Mouse (Mus musculus): ENCODE results near the gene Rps25. TPM values are rescaled to one million over a fixed set of nuclear protein-coding genes. Genes with fewer than 3 reads are reported as not detected.
A peak's percentile ranks its signal among the peaks of the same experiment; 100 is the strongest.
"Not testable (repeated sequence)": the region's sequence is repeated elsewhere in the genome, so short reads cannot be mapped to it uniquely, and the experiment has no call there.

Gene Rps25
- polyA plus RNA-seq, 1 experiment from 2014 or later = 742 TPM

DNA sequence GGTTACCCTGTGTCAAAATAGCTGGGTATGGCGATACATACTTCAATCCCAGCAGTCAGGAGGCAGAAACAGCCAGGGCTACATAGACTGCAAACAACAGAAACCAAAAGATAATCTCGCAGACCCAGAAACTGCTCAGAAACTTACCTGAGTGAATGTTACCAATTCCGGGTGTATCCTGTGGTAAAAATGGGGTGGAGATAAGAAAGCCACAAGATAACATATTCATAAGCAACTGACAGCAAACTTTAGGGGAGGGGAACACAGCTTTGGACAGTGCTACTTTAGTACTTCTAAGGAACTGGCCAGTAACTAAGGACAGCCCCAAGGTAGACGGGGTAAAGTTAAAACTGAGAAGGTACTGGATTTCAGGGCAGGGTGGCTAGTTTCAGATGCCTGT, 5.4 kb downstream of the Rps25 start:
- Histone ChIP-seq H3K36me3 (ENCODE audit: control insufficient read depth, insufficient read depth, low read length) (peaks cover 42% of the 10 kb centered on the region), H3K4me2 (ENCODE audit: low read length) (no peak overlapping the region), H3K27me3 (replicated peaks; ENCODE audit: control insufficient read depth, insufficient read depth, low read length) (no peaks in the 10 kb centered on the region), H3K4me3 (ENCODE audit: low read length) (no peak overlapping the region), H3K9ac (ENCODE audit: low read depth, low read length) (no peak overlapping the region), H3K9me3 (ENCODE audit: control insufficient read depth, low read length) (no peaks in the 10 kb centered on the region), H3K27ac (ENCODE audit: low read depth, low read length) (no peak overlapping the region), H3K4me1 (ENCODE audit: control insufficient read depth, insufficient read depth, low read depth, low read length) (peaks cover 10% of the 10 kb centered on the region)
- WGBS = 82% methylated on average over 4 of the region's 4 CpGs
- no peak for ATAC-seq

DNA sequence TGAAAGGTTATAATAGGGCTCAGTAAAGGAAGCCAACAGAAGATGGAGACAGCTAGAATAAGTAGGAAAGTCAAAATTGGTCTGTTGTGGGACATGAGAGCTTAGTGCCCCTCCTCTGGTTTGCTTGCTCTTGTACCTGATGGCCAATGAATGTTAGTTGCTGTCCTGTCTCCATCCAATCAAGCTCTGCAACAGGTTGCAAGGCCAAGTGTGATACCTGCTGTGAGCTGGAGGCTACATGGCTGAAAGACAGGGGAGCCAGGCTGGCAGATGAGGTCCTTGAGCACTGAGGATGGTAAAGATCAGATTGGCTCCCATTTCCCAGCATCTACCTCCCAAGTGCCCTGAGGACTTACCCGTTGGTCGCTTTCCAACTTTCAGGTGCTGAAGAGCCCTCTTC, 5.8 kb downstream of the Rps25 start:
- 84% methylated on average over 2 of the region's 2 CpGs for WGBS
- Histone ChIP-seq H3K36me3 (ENCODE audit: control insufficient read depth, insufficient read depth, low read length) (peaks cover 42% of the 10 kb centered on the region), H3K4me3 (ENCODE audit: low read length) (no peak overlapping the region), H3K4me2 (ENCODE audit: low read length) (no peak overlapping the region), H3K9me3 (ENCODE audit: control insufficient read depth, low read length) (no peaks in the 10 kb centered on the region), H3K9ac (ENCODE audit: low read depth, low read length) (no peak overlapping the region), H3K27me3 (replicated peaks; ENCODE audit: control insufficient read depth, insufficient read depth, low read length) (no peaks in the 10 kb centered on the region), H3K4me1 (ENCODE audit: control insufficient read depth, insufficient read depth, low read depth, low read length) (peaks cover 11% of the 10 kb centered on the region), H3K27ac (ENCODE audit: low read depth, low read length) (no peak overlapping the region)
- ATAC-seq = no peak

DNA sequence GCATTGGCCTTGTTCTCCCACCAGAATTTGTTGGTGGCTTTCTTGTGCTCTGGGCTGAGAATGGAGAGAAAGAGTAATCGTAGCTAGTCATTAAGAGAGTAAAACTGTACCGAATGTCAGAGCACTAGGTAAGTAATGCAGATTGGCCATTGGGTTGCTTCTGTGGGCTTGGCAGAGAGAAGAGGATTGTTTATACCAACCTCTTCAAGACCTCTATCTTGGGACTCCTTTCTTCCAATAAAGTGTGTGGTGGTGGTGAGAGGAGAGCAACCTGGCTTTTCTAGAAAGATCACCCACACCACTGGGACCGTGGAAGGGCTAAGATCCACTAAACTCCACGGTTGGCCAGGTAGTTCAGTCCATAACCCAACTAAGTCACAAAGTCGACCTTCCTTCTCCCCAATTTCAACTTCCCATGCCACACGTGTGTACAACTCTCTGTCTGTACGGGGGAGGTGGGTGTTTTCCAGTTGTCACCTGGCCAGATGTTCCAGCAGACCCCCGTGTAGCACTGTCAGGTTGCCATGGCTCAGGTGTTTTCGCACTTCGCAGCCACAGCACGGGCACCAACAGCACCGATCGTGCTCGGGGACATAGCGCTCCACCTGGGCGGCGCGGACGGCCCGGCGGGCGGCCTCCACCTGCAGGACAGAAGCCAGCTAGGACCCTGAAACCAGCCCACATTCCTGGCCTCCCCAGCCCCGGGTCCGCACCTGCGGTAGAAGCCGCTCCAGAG, 10.4 kb downstream of the Rps25 start:
- H3K27ac ChIP-seq (ENCODE audit: low read depth, low read length) = peak overlapping the region; percentile 84
- no peaks in the 10 kb centered on the region for H3K27me3 ChIP-seq (replicated peaks; ENCODE audit: control insufficient read depth, insufficient read depth, low read length)
- peak overlapping the region; percentile 89 for H3K4me3 ChIP-seq (ENCODE audit: low read length)
- WGBS = 7% methylated on average over 26 of the region's 26 CpGs
- H3K4me1 ChIP-seq (ENCODE audit: control insufficient read depth, insufficient read depth, low read depth, low read length) = peaks cover 9% of the 10 kb centered on the region
- H3K9me3 ChIP-seq (ENCODE audit: control insufficient read depth, low read length) = no peaks in the 10 kb centered on the region
- peak overlapping the region; percentile 74 for H3K4me2 ChIP-seq (ENCODE audit: low read length)
- peak overlapping the region; percentile 92 for H3K9ac ChIP-seq (ENCODE audit: low read depth, low read length)
- peaks cover 16% of the 10 kb centered on the region for H3K36me3 ChIP-seq (ENCODE audit: control insufficient read depth, insufficient read depth, low read length)
- no peak; the same call in 1 of the 2 replicates for ATAC-seq

DNA sequence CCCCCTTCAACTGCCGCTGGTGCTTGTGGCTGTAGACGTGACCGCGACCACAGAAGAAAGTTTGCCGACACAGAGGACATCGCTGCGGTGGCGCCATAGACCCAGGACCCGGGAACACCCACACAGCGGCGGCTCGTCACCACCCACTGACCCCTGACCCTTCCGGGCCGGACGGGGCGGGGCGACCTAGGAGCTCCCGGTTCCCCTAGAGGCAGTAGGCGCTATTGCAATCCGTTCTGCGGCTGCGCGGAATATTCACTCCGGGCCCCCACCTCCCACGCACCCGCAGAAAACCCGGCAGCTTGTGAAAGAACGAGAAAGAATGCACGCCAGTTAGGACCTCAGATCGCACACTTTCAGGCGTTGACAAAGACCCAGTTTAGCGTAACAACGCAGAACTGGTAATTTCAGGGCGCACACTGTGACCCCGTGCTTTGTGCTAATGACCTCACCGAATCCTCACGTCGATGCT, 11.0 kb downstream of the Rps25 start:
- Histone ChIP-seq H3K4me3 (ENCODE audit: low read length) (peak overlapping the region; percentile 89), H3K9me3 (ENCODE audit: control insufficient read depth, low read length) (no peaks in the 10 kb centered on the region), H3K27ac (ENCODE audit: low read depth, low read length) (peak overlapping the region; percentile 84), H3K9ac (ENCODE audit: low read depth, low read length) (peak overlapping the region; percentile 92), H3K4me1 (ENCODE audit: control insufficient read depth, insufficient read depth, low read depth, low read length) (peaks cover 9% of the 10 kb centered on the region), H3K36me3 (ENCODE audit: control insufficient read depth, insufficient read depth, low read length) (peaks cover 10% of the 10 kb centered on the region), H3K4me2 (ENCODE audit: low read length) (peak overlapping the region; percentile 74), H3K27me3 (replicated peaks; ENCODE audit: control insufficient read depth, insufficient read depth, low read length) (no peaks in the 10 kb centered on the region)
- ATAC-seq = peak; percentile 89
- WGBS = under 1% methylated on average over 38 of the region's 38 CpGs

DNA sequence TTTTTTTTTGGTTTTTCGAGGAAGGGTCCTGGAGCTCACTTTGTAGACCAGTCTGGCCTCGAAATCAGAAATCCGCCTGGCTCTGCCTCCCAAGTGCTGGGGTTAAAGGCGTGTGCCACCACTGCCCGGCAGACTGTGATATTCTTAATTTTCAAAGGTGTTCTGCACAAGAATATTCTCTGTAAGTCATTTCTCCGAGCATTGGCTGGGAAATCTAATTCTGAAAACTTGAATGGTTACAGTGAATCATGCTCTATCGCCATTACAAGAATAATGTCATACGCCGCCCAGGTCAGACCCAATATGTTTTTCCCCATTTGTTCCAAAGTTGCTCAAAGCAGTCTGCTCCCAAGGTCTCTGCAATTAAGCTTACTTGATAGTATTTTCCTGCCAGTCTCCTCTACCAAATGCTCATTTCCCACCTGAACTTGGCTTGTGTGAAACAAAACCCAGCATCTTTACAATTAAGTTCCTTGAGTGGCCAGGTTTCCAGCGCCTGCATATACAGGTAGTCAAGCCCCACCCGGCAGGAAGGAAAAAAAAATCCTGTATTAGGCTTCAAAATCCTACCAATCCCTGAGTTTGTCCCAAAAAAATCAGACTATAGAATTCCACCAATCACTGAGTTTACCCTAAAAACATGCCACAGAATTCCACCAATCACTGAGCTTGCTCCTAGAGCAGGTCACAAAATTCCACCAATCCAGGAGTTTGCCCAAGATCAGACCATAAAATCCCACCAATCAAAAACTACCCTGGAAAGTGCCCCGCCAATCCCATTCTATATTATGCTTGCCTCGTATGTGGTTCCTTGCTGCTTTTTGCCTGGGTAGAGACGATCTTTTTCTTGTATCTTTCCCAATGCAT, 11.8 kb downstream of the Rps25 start, which contains the start of gene Ccdc84:
TSS of gene Ccdc84 (minus strand) at position 51 of the 867 bp plus-strand sequence.
- 77% methylated on average over 14 of the region's 14 CpGs for WGBS
- no peak for ATAC-seq

DNA sequence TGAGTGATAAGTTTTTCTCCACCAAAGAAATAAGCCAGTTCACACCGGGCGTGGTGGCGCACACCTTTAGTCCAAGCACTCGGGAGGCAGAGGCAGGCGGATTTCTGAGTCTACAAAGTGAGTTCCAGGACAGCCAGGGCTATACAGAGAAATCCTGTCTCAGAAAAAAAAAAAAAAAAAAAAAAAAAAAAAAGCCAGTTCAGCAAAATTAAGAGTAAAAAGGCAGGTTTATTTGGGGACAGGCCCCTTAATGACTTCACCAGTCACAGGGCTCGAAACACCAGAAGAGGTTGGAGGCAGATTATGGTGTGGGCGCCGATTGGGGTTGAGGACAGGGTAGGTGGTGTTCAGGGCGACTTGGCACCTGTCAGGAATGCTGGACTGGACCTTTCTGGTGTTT, 12.8 kb downstream of the Rps25 start:
- ATAC-seq; H3K9ac ChIP-seq (ENCODE audit: low read depth, low read length); H3K27me3 ChIP-seq (replicated peaks; ENCODE audit: control insufficient read depth, insufficient read depth, low read length); H3K9me3 ChIP-seq (ENCODE audit: control insufficient read depth, low read length); H3K4me1 ChIP-seq (ENCODE audit: control insufficient read depth, insufficient read depth, low read depth, low read length); H3K27ac ChIP-seq (ENCODE audit: low read depth, low read length); H3K4me2 ChIP-seq (ENCODE audit: low read length); H3K4me3 ChIP-seq (ENCODE audit: low read length); H3K36me3 ChIP-seq (ENCODE audit: control insufficient read depth, insufficient read depth, low read length): not testable (repeated sequence)
- 96% methylated on average over 9 of the region's 9 CpGs for WGBS

More for the DNA sequence above, 11.8 kb downstream of the Rps25 start, which contains the start of gene Ccdc84:
- Histone ChIP-seq H3K36me3 (ENCODE audit: control insufficient read depth, insufficient read depth, low read length) (peaks cover 6% of the 10 kb centered on the region; the same call in 1 of the 2 replicates), H3K4me2 (ENCODE audit: low read length) (peak within 1 kb of the TSS; percentile 74), H3K27me3 (replicated peaks; ENCODE audit: control insufficient read depth, insufficient read depth, low read length) (no peaks in the 10 kb centered on the region), H3K4me1 (ENCODE audit: control insufficient read depth, insufficient read depth, low read depth, low read length) (peaks cover 9% of the 10 kb centered on the region), H3K9ac (ENCODE audit: low read depth, low read length) (peak within 1 kb of the TSS; percentile 92), H3K27ac (ENCODE audit: low read depth, low read length) (peak within 1 kb of the TSS; percentile 84), H3K4me3 (ENCODE audit: low read length) (peak within 1 kb of the TSS; percentile 89), H3K9me3 (ENCODE audit: control insufficient read depth, low read length) (no peaks in the 10 kb centered on the region)

DNA sequence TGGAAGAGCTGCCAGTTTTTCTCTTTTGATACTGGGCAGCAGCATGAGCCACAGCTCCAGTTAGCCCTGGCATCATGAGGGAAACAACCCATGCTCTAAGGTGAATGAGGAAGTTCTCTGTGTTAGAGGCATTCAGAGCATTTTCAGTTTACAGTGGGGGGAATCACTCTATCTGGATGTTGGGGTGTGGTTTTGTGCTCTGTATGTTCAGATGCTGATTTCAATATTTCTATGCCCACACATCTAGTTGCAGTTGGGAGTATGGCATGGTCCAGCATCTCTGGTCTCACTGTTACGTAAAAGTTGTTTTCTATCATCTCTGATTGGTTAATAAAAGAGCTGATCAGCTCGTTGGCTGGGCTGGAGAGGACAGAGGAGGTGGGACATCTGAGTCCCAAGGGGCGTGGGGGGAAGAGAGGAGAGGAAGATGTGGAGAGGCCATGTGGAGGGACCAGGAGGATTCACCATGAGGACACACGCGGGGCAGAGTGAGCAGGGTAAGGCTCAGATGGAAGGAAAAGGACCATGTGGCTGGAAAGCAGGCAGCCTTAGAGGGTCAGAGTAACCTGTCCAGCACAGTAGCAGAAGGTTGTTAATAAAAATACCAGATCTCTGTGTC, 13.4 kb downstream of the Rps25 start:
- Histone ChIP-seq H3K4me1 (ENCODE audit: control insufficient read depth, insufficient read depth, low read depth, low read length) (peaks cover 9% of the 10 kb centered on the region), H3K4me2 (ENCODE audit: low read length) (no peak overlapping the region), H3K36me3 (ENCODE audit: control insufficient read depth, insufficient read depth, low read length) (no peaks in the 10 kb centered on the region), H3K4me3 (ENCODE audit: low read length) (no peak overlapping the region), H3K9ac (ENCODE audit: low read depth, low read length) (no peak overlapping the region), H3K27ac (ENCODE audit: low read depth, low read length) (no peak overlapping the region), H3K9me3 (ENCODE audit: control insufficient read depth, low read length) (no peaks in the 10 kb centered on the region), H3K27me3 (replicated peaks; ENCODE audit: control insufficient read depth, insufficient read depth, low read length) (no peaks in the 10 kb centered on the region)
- WGBS = 76% methylated on average over 5 of the region's 5 CpGs
- no peak for ATAC-seq

DNA sequence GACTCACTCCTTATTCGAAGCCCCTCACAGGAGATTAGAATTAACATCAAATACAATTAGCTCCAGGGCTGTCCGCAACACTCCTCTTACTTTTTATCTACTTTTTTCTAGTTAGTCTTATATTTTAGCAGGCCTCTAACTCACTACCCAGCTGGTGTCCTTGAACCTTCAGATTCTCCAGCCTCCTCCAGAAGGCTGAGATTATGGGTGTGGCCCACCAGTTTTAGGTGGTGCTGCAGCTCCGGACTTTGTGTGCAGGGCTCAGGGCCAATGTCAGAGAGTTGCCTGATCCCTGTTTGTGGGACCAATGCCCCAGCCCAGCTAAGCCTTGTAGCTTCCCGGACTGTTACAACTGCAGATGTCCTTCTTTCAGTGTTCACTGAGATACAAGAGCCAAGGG, 16.6 kb downstream of the Rps25 start:
- no peak for ATAC-seq
- no peak overlapping the region for H3K27ac ChIP-seq (ENCODE audit: low read depth, low read length)
- no peaks in the 10 kb centered on the region for H3K27me3 ChIP-seq (replicated peaks; ENCODE audit: control insufficient read depth, insufficient read depth, low read length)
- H3K4me2 ChIP-seq (ENCODE audit: low read length) = no peak overlapping the region
- no peaks in the 10 kb centered on the region; the same call in 1 of the 2 replicates for H3K4me1 ChIP-seq (ENCODE audit: control insufficient read depth, insufficient read depth, low read depth, low read length)
- no peaks in the 10 kb centered on the region for H3K9me3 ChIP-seq (ENCODE audit: control insufficient read depth, low read length)
- H3K36me3 ChIP-seq (ENCODE audit: control insufficient read depth, insufficient read depth, low read length) = no peaks in the 10 kb centered on the region
- H3K9ac ChIP-seq (ENCODE audit: low read depth, low read length) = no peak overlapping the region
- WGBS = 91% methylated on average over 4 of the region's 4 CpGs
- H3K4me3 ChIP-seq (ENCODE audit: low read length) = no peak overlapping the region
